Mouse (Mus musculus) forelimb bud, embryonic 11.5 days (tissue): ENCODE measurements around the gene Hist1h2an.
A peak's percentile ranks its signal among the peaks of the same experiment; 100 is the strongest.
"Not testable (repeated sequence)": the region's sequence is repeated elsewhere in the genome, so short reads cannot be mapped to it uniquely, and the experiment has no call there.

ENCODE experiments used
- DNase-seq: peaks from one replicate; pipeline ENCODE4 v3.0.0-alpha.2; 2012; ENCODE audit warnings: low read depth, low spot score

The Hist1h2an gene

GRCm38 (mm10) chr13:21783255-21783617 lies 3.8 kb downstream of the Hist1h2an start, which contains the start of gene Hist1h3i:
Hist1h3i (minus strand) TSS chr13:21783370.
- DNase-seq = peak; percentile 93

GRCm38 (mm10) chr13:21782361-21783254 lies 4.4 kb downstream of the Hist1h2an start:
- DNase-seq = peak; percentile 67

GRCm38 (mm10) chr13:21781639-21782038 lies 5.4 kb downstream of the Hist1h2an start:
- DNase-seq = no peak

GRCm38 (mm10) chr13:21781021-21781555 lies 5.9 kb downstream of the Hist1h2an start:
- DNase-seq = no peak

- peak; percentile 86 for DNase-seq
These were observed 7.0 kb downstream of the Hist1h2an start, which contains the start of gene Hist1h1b for GRCm38 (mm10) chr13:21779767-21780731. Hist1h1b (minus strand) TSS chr13:21780625.

- peak; percentile 90 for DNase-seq
These were observed 7.9 kb downstream of the Hist1h2an start for GRCm38 (mm10) chr13:21778814-21779766.

- no peak for DNase-seq
These were observed 31.3 kb downstream of the Hist1h2an start for GRCm38 (mm10) chr13:21755707-21756106.

GRCm38 (mm10) chr13:21754294-21755001 lies 32.6 kb downstream of the Hist1h2an start:
- not testable (repeated sequence) for DNase-seq

GRCm38 (mm10) chr13:21753524-21754285 lies 33.3 kb downstream of the Hist1h2an start, which contains the start of the genes Hist1h2ak and Hist1h2bn:
Hist1h2ak (minus strand) TSS chr13:21753827.
Hist1h2bn (plus strand) TSS chr13:21754123.
- DNase-seq = peak; percentile 96

- peak; percentile 52 for DNase-seq
These were observed 33.9 kb downstream of the Hist1h2an start for GRCm38 (mm10) chr13:21753051-21753523.

- no peak for DNase-seq
These were observed 34.7 kb downstream of the Hist1h2an start for GRCm38 (mm10) chr13:21752356-21752755.

- DNase-seq = no peak
These were observed 35.2 kb downstream of the Hist1h2an start for GRCm38 (mm10) chr13:21751827-21752226.

GRCm38 (mm10) chr13:21751417-21751816 lies 35.6 kb downstream of the Hist1h2an start:
- DNase-seq = no peak

- DNase-seq = peak; percentile 93
These were observed 36.6 kb downstream of the Hist1h2an start, which contains the start of gene Hist1h4k for GRCm38 (mm10) chr13:21750159-21751017. Hist1h4k (minus strand) TSS chr13:21750505.

GRCm38 (mm10) chr13:21749387-21750158 lies 37.4 kb downstream of the Hist1h2an start:
- DNase-seq = peak; percentile 62

GRCm38 (mm10) chr13:21745006-21745405 lies 42.0 kb downstream of the Hist1h2an start:
- no peak for DNase-seq
